Mouse (Mus musculus) C3H10T1/2 (cell line): ENCODE data around the gene Cldn20. TPM values are rescaled to one million over a fixed set of nuclear protein-coding genes. Genes with fewer than 3 reads are reported as not detected.

Source experiments
- polyA plus RNA-seq, 2 experiments: library from polyadenylated mRNA; unstranded; fragments of >200 nt; fragmentation: generic; extraction: Trizol; gene quantifications; one replicate each; pipeline ENCODE4 v1.2.1; 2012; ENCODE audit warnings: missing spikeins in 2 of 2

Gene Cldn20
- under 1 TPM; 0.05 to 0.21 TPM for polyA plus RNA-seq

GRCm38 (mm10) chr17:3532254-3532653, at the start of gene Cldn20:
Gene Cldn20 (plus strand): TSS chr17:3532554.

DNA sequence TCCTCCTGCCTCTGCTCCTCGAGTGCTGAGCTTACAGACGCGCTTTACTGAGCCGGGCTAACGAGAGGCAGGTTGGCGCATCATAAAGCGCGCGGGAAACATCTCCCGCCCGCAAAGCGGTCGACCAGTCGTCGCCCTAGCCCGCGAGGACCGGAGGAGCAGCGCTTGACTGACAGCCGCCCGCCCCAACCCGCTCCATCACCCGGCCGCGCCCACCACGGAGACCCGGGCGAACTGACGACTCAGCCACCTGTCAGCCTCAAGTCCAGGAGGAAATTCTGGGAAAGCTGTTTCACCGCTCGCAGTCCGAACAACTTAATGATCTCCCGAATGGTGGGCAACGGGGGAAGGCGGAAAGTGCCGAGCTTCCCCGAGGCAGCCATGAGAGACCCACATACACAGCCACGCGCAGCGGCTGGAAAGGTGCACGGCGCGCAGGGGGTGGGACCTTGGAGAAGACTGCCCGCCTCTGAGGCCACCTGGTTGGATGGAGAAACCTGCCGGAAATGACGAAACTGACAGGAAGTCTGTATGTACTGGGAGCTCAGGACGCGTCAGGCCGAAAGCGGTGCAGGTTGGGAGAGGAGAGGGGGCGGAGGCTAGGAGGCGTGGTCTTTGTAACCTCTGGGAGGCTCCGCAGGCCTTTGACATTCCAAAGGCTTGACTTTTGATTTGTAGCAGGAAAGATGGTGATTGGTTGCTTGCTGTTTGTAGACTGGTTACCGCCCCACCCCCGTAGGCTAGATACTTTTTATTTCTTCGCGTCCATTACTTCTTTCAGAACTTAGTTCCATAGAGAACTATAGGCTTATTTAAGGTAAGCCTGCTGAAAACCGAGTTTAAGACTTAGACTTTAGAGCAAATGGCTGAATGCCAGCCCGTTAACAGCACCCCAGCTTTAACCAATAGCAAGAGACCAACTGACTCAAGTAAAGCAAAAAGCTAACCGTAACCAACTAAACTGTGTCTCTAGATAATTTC, 25.3 kb downstream of the Cldn20 start, which contains the start of gene Tfb1m:
TSS of gene Tfb1m (minus strand) at position 451 of the 981 bp plus-strand sequence.

Other genes with a start within 250 kb of the Cldn20 start
- gene Tiam2, start 206.0 kb upstream of the Cldn20 start, polyA plus RNA-seq = 10 to 100 TPM in 1 of 2 experiments, 1 to 10 TPM in 1; 1.5 to 23.7 TPM
- 1 to 10 TPM; 1.8 to 4.5 TPM for gene Tfb1m, start 25.2 kb downstream of the Cldn20 start, polyA plus RNA-seq
- gene Nox3, start 163.7 kb downstream of the Cldn20 start, polyA plus RNA-seq = not detected